Mouse (Mus musculus) induced T-regulatory cell, adult 2 months (primary cell): ENCODE results near the gene Krtap5-2.
A peak's percentile ranks its signal among the peaks of the same experiment; 100 is the strongest.
"Not testable (repeated sequence)": the region's sequence is repeated elsewhere in the genome, so short reads cannot be mapped to it uniquely, and the experiment has no call there.

ENCODE experiments used
- DNase-seq: peaks from one replicate; pipeline ENCODE4 v3.0.0-alpha.2; 2012; ENCODE audit warnings: low read depth

Krtap5-2 gene

DNA sequence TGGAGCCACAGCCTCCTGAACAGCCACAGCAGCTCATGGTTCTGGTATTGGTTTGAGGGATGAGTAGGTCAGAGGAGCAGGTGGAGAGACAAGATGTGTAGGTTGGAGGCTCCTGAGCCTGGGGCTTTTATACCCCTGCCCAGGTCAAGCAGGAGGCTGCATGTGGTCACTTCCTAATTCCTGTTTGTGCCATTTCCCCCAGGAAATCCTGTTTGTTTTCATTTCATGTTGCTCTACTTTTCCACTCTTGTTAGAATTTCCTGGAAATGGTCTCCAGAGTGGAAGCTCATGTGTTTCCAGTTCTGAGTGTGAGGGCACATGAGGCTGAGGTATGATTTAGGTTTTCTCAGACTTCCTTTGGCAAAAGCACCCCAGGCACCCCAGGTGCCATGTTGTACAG lies at the start of gene Krtap5-2:
Krtap5-2 (minus strand) TSS at position 101 of the 400 bp plus-strand sequence.
- not testable (repeated sequence) for DNase-seq

DNA sequence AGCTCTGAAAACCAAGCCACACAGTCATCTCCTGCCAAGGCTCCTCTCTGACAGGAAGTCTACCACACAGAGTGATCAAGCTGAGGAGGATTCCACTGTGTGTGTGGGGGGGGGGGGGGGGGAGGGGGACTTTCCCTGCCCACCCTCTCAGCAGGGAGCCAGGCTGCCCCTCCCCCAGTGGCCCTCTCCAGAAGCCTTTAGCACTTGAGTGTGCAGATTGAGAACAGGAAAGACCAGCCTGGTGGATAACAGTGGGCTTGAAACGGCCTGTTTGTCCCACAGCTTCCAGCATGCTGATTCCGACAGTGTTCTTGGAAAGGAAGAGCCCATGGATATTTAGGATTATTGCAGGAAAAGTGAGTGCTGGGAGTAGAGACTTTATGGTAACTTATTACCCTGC lies 48.7 kb upstream of the Krtap5-2 start:
- DNase-seq: no peak

DNA sequence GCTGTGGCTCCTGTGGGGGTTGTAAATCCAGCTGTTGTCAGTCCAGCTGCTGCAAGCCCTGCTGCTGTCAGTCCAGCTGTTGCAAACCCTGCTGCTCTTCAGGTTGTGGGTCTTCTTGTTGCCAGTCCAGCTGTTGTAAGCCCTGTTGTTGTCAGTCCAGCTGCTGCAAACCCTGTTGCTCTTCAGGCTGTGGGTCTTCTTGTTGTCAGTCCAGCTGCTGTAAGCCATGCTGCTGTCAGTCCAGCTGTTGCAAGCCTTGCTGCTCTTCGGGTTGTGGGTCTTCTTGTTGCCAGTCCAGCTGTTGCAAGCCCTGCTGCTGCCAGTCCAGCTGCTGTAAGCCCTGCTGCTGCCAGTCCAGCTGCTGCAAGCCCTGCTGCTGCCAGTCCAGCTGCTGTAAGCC lies 36.3 kb upstream of the Krtap5-2 start:
- not testable (repeated sequence) for DNase-seq

DNA sequence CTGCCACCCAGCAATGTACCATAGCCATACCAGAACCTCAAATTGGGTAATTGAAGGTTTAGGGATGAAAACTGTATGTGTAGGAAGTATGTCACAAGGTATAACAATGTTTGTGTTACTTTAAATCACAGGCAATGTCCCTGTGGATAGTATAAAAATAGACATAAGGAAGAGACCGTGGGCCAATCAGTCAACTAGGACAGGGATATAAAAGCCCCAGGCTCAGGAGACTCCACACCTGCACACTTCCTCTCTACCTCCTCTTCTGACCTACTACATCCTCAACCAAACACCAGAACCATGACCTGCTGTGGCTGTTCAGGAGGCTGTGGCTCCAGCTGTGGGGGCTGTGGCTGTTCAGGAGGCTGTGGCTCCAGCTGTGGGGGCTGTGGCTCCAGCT lies 35.8 kb upstream of the Krtap5-2 start, which contains the start of gene Gm7579:
Gm7579 (plus strand) TSS at position 301 of the 400 bp plus-strand sequence.
- no peak for DNase-seq

DNA sequence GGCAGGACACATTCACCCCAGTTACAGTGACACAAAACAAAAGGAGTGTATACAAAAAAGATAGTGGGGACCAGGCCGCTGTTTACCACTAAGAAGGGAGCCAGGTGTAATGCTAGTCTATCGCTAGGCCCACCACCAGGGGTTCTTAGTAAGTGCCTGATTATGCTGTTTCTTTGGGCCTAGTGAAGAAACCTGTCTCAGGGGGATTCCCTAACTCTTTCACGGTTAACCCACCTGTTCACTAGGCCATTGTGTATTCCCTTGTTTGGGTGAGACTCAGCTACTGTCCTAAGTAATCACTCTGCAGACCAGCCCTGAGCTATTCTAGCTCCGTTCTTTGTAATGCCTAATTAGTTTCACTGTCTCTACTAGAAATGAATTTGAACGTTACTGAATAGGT lies 31.1 kb upstream of the Krtap5-2 start:
- not testable (repeated sequence) for DNase-seq

DNA sequence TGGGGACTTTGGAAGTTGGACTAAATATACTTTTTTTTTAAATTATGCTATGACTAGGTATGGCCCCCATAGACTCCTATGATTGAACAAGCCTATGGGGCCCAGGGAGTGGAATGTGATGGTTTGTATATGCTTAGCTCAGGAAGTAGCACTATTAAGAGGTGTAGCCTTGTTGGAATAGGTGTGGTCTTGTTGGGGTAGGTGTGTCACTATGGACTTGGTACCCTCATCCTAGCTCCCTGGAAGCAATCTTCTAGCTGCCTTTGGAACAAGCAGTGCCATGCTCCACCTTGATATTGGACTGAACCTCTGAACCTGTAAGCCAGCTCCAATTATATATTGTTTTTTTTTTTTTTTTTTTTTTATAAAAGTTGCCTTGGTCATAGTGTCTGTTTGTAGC lies 29.7 kb upstream of the Krtap5-2 start:
- no peak for DNase-seq

DNA sequence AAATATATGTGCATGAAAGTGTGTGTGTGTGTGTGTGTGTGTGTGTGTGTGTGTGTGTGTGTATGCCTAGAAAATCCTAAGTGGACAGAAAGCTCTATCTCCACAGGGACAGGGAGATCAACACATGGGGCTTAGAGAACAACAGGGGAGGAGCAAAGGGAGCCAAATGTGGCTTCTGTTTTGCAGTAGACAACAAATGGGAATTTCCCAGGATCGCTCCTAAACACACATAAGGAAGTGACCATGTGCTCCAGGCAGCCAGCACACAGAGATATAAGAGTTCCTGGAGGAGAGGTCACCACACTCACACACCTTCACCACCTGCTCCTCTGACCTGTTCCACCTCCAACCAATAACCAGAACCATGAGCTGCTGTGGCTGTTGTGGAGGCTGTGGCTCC lies 25.3 kb upstream of the Krtap5-2 start, which contains the start of gene Krtap5-3:
Krtap5-3 (plus strand) TSS at position 301 of the 400 bp plus-strand sequence.
- no peak for DNase-seq

DNA sequence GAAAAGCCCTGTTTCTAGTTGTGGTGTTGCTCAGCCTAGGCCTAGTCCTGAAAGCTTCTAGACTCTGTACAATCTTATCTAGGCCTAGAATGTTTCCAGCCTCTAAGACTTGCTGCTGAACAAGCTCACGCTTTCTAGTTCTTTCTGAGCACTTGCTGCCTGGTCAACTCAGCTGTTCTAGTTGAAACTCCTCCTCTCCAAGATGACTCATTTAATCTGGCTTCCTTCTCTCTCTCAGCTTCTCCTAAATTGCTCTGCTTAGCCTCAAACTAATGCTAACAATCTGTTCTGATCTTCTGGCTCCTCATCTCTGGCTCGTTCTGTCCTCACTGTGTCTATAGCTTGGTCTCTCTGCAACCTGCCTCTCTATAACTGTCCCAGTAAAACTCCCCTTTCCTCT lies 22.9 kb upstream of the Krtap5-2 start:
- DNase-seq: no peak

DNA sequence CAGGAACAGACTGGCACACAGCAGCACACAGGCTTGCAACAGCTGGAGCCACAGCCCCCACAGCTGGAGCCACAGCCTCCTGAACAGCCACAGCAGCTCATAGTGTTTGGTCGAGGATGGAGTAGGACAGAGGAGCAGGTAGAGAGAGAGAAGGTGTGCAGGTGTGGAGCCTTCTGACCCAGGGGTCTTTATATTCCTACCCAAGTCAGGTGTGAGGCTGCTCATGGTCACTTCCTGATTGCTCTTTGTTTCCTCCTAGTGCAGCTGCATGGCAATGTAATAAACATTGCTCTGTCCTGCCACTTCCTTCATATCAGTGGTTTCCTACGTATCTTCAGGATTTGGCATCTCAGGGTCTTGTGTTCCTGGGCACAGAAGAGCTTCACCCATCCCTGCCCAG lies 14.5 kb upstream of the Krtap5-2 start, which contains the start of gene Gm10153:
Gm10153 (minus strand) TSS at position 101 of the 400 bp plus-strand sequence.
- no peak for DNase-seq

DNA sequence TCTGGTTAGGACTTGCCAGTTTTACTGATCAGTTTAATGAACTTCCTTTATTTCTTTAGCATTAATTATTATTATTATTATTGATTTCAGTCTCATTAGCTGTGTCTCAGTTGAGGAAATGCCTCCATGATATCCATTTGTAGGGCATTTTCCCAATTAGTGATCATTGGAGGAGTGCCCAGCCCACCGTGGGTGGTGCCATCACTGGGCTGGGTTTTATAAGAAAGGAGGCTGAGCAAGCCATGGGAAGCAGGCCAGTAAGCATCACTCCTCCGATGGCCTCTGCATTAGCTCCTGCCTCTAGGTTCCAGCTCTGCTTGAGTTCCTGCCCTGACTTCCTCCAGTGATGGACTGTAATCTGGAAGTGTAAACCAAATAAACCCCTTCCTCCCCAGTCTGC lies 12.4 kb upstream of the Krtap5-2 start:
- DNase-seq: no peak

DNA sequence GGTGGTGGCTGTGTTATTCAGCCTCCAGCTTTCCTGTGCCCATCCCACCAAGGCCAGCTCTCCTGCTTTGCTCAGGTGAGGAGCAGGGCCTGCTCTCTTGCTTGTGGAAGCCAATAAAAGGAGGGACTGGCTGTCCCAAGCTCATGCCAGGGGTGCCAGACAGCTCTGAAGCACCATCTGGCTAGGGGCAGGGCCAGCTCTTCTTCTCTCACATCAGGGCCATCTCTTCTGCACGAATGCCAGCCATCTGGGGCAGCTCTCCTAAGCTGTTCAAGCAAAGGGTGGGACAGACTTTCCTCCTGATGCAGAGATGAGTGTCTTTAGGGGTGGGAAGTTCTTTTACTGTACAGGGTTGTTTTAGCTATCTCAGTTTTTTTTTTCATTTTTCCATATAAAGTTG lies 5.2 kb upstream of the Krtap5-2 start:
- DNase-seq: no peak

DNA sequence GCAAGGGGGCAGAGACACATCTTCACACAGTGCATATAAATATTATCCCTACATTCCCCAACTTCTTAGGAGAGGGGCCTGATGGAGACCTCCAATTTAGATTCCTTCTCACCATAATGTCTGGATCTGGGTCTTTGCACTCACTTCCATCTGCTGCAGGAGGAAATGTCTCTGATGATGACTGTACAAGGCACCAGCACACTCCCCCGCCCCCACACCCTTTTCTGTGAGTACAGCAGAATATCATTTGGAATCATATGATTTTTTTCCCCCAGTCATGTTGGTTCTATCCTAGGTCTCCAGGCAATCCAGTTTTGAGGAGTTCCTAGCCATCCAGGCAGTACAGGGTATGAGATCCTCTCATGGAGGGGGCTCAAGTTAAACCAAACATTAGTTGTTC lies 2.9 kb upstream of the Krtap5-2 start:
- DNase-seq: no peak

DNA sequence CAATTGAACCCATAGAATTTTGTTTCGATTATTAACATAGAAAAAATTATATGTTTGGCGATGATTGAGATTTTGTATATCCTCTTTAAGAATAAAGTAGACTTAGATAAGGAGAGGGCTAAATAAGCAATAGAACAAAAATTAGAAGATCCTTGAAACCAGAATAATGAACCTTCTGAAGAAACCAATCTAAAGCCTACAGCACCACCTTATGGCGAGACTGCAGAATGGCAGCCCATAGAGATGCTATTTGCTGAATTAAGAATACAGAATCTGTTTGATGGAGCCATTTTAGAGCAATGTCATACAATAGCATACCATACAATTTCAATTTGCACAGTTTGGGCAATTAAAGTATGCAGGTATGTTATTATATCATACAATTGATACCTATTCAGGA lies 6.0 kb downstream of the Krtap5-2 start:
- DNase-seq: peak; percentile 54

DNA sequence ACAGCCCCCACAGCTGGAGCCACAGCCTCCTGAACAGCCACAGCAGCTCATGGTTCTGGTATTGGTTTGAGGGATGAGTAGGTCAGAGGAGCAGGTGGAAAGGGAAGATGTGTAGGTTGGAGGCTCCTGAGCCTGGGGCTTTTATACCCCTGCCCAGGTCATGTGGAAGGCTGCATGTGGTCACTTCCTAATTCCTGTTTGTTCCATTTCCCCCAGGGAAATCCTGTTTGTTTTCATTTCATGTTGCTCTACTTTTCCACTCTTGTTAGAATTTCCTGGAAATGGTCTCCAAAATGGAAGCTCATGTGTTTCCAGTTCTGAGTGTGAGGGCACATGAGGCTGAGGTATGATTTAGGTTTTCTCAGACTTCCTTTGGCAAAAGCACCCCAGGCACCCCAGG lies 10.2 kb downstream of the Krtap5-2 start, which contains the start of gene Gm4553:
Gm4553 (minus strand) TSS at position 101 of the 400 bp plus-strand sequence.
- not testable (repeated sequence) for DNase-seq

DNA sequence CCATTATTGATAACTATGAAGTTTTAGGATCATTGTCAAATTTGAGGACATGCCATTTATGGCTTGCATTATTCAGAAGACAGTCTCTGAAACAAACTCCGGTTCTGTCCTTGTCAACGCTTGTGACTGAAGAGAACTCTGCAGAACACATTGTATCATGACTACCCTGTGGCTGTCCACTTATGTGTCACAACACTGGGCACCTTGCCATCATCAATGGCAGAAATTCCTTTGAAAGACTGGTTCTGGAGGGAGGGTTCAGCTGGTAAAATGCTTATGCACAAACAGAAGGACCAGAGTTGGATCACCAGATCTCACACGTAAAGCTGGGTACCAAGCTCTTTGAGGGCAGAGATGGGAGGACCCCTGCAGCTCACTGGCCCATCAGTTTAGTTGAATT lies 16.4 kb downstream of the Krtap5-2 start:
- no peak for DNase-seq

DNA sequence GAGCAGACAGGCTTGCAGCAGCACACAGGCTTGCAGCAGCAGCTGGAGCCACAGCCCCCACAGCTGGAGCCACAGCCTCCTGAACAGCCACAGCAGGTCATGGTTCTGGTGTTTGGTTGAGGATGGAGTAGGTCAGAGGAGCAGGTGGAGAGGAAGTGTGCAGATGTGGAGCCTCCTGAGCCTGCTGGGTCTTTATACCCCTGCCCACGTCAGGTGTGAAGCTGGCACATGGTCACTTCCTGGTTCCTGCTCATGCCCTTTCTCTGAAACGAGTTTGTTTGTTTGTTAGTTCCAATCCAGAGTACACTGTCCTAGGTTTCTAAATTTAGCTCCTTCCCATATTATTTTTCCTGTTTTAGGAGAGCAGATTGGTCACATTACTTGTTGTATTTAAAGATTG lies 18.8 kb downstream of the Krtap5-2 start, which contains the start of gene Gm29735:
Gm29735 (minus strand) TSS at position 101 of the 400 bp plus-strand sequence.
- DNase-seq: not testable (repeated sequence)

DNA sequence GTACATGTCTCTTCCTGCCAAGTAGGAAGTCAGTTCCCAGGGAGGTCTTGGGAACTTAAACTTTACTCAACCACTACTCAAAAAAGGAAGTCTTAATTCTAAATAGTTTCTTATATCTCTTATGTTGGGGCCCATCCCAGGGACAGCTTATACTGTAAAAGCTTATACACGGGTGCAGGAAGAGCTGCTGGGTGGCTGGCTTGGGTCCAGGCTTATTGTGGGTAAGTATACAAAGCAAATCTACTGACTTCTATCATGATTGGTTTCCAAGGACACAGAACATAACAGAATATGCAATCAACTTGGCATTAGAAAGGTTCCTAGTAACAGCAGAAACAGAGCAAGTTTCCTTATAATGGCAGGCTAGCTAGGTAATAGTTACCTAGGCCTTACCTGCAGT lies 20.5 kb downstream of the Krtap5-2 start:
- no peak for DNase-seq

DNA sequence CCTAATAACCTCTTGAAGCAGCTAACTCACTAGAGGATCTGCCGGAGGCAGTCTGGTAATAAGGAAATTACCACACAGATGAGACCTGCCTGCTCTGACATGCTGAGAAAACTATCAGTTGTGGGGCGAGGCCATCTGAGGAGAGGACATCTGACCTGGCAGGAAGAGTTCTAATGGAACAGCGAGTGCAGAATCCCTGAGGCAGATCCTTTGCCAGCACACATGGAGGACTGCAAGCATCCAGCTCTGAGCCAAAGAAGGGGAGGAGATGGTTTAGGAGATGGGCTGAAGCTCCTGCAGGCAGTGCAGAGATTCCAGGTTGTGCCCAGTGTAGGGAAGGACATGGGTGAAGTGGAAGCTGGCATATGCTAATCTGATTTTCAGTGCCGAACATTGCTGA lies 23.6 kb downstream of the Krtap5-2 start:
- no peak for DNase-seq

DNA sequence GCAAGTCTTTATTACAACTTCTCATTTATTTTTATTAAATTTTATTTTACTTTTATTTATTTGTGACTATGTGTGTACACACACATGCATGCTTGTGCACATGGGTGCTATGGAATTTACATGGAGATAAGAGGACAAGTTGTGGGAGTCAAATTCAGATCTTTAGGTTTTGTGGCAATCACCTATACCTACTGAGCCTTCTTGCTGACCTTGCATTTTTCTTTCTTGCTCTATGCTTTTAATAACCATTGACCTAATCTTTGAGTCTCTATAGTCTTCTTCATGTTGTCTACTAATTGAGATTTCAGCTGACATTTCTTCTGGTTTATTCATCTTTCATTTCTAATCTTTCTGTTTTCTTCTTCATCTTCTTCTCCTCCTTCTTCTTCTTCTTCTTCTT lies 27.2 kb downstream of the Krtap5-2 start:
- DNase-seq: no peak

DNA sequence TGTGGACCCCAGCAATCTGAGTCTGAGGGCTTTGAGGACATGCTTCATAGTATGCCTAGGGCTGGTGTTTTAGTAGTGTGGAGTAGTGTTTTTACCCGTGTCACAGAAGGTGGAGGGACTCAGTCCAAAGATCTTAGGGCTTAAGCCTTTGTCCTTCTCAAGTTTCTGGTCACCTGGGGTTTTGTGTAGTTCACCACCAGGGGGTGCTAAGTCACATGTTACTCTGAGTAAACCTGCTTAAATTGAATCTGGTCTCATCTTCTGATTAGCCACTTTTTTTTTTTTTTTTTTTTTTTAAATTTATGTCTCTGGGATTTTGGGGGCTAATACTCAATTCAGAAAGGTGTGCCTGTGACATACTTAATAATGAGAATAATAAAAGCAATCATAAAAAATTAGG lies 29.8 kb downstream of the Krtap5-2 start:
- DNase-seq: peak; percentile 65

DNA sequence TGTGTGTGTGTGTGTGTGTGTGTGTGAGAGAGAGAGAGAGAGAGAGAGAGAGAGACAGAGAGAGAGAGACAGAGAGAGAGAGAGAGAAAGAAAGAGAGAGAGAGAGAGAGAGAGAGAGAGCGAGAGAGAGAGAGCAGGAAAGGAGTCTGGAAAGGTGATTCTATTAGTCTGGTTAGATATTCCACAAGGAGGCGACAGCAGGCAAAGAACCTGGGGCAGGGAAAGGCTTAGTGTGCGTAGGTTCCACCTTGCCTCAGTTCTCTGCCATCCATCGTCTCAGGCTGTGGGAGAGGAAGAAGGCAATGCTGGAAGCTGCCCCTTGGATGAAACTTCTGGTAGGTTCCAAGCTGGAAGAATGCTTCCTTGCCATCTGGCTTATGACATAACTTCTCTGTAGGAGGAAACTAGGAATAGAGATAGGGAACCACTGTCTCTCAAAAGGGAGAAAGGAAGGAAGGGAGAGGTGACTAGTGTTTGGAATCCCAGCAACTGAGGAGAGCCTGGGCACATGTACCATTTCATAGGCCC lies 30.3 kb downstream of the Krtap5-2 start:
- DNase-seq: no peak

DNA sequence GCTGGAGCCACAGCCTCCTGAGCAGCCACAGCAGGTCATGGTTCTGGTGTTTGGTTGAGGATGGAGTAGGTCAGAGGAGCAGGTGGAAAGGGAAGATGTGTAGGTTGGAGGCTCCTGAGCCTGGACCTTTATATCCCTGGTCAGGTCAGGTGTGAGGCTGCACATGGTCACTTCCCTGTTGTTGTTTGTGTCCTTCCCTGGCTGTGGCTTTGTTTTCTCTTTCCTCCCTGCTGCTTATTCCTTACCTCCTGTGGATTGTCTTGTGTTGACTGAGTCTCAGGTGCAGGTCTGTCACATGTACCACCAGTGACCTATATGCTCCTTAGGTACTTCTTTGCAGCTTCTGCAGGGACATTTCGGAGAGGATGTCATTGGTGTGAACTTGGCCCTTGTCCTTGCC lies 31.3 kb downstream of the Krtap5-2 start, which contains the start of gene Gm45337:
Gm45337 (minus strand) TSS at position 101 of the 400 bp plus-strand sequence.
- no peak for DNase-seq

DNA sequence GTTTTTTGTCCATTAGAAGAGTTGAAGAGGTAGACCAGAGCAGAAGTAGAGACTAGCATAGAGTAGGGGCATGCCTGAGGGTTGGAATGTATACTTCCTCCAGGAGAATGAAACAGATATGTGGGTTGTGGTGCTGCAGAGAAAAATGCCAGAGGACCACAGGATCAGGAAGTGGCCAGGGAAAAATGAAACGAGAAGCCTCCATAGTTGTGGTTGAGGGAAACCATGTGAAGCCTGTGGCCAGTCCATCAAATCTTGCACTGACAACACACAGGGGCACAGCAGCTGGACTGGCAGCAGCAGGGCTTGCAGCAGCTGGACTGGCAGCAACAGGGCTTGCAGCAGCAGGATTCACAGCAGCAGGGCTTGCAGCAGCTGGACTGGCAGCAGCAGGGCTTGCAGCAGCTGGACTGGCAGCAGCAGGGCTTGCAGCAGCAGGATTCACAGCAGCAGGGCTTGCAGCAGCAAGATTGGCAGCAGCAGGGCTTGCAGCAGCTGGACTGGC lies 32.2 kb downstream of the Krtap5-2 start:
- DNase-seq: not testable (repeated sequence)

DNA sequence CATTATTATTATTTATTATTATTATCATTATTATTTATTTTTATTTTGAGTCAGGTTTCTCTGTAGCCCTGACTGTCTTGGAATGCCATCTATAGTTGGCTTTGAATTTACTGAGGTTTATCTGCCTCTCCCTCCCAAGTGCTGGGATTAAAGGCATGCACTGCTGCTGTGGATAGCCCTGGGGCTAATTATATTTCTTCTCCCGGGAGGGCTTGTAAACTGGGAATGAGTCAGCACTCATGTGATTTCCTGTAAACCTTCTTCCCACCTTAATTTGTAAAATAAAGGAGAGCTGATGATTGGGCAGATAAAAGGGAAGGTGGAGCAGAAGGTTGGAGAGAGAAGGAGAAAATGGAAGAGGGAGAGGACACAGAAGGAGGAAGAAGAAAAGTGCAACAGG lies 35.1 kb downstream of the Krtap5-2 start:
- DNase-seq: no peak
